Mouse (Mus musculus) lung, postnatal 0 days (tissue): ENCODE data around the gene Tmem266.

Experiments used
- CTCF ChIP-seq: IDR thresholded peaks from 2 replicates; pipeline ENCODE4 v1.5.1; 2016; ENCODE audit warnings: antibody characterized with exemption, mild to moderate bottlenecking
- EP300 ChIP-seq: IDR thresholded peaks from 2 replicates; pipeline ENCODE4 v1.6.1; 2016; ENCODE audit warnings: antibody characterized with exemption, mild to moderate bottlenecking, control low read depth

DNA sequence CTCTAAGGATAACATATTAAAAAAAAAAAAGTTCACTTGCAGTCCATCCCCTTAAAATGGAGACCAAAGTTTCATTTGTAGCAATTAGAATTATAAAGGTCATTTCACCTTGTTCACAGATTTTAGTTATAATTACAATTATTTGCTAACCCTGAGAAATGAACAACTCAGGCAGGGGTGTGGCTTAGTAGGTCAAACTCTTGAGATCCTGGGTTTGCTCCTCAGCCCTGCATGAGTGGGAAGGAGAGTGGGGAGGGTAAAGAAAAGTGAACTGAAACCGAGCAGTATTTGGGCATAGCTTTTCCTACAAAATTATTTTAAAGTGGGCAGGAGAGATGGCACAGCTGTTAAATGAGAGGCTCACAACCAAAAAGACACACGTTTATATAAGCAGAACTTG is 19.6 kb upstream of the Tmem266 start:
- TF ChIP-seq CTCF (no peak), EP300 (no peak)
